Mouse (Mus musculus) forebrain, postnatal 0 days (tissue): ENCODE results near the gene Dvl1. TPM values are rescaled to one million over a fixed set of nuclear protein-coding genes. Genes with fewer than 3 reads are reported as not detected.

Experiments used
- ATAC-seq: fragments of 200-750 bp; cut with Nextera tagmentation; 2 replicates; pipeline ENCODE4 v1.8.0; 2017; ENCODE audit warnings: mild to moderate bottlenecking, moderate library complexity
- DNase-seq: peaks from one replicate; pipeline ENCODE4 v3.0.0-alpha.2; 2015
- H3K27ac ChIP-seq: fragments of 300-500 bp; sonication (generic); 2 replicates; pipeline ENCODE4 v1.5.1; 2014; ENCODE audit warnings: low read depth, mild to moderate bottlenecking, antibody characterized with exemption, low read length, moderate library complexity, mixed read lengths
- H3K27me3 ChIP-seq: fragments of 300-500 bp; sonication (generic); 2 replicates; pipeline ENCODE4 v1.6.1; 2014; ENCODE audit warnings: mild to moderate bottlenecking, low read length, mixed read lengths; ENCODE audit not compliant: insufficient read depth
- H3K36me3 ChIP-seq: fragments of 300-500 bp; sonication (generic); 2 replicates; pipeline ENCODE4 v1.6.1; 2014; ENCODE audit warnings: mild to moderate bottlenecking, moderate library complexity; ENCODE audit not compliant: insufficient read depth
- H3K4me1 ChIP-seq: fragments of 300-500 bp; sonication (generic); 2 replicates; pipeline ENCODE4 v1.6.1; 2014; ENCODE audit warnings: antibody characterized with exemption; ENCODE audit not compliant: insufficient read depth
- H3K4me2 ChIP-seq: fragments of 300-500 bp; sonication (generic); 2 replicates; pipeline ENCODE4 v1.6.1; 2014; ENCODE audit warnings: low read depth, mild to moderate bottlenecking, moderate library complexity
- H3K4me3 ChIP-seq: fragments of 300-500 bp; sonication (generic); 2 replicates; pipeline ENCODE4 v1.5.1; 2014; ENCODE audit warnings: low read depth, low read length, mixed read lengths
- H3K9ac ChIP-seq: fragments of 300-500 bp; sonication (generic); 2 replicates; pipeline ENCODE4 v1.6.1; 2014; ENCODE audit warnings: mild to moderate bottlenecking
- H3K9me3 ChIP-seq: fragments of 300-500 bp; sonication (generic); 2 replicates; pipeline ENCODE4 v1.6.1; 2016; ENCODE audit warnings: low read length
- CTCF ChIP-seq: sonication (generic); IDR thresholded peaks from 2 replicates; pipeline ENCODE4 v1.5.1; 2016; ENCODE audit warnings: antibody characterized with exemption, control low read depth, low read depth
- WGBS: fragments of 180-500 bp; shearing (Covaris S2); extraction: QIAGEN DNeasy Blood & Tissue Kit; methylation state at CpG from one replicate; pipeline ENCODE4 v1.1.7; 2014; 5-methylcytosine and 5-hydroxymethylcytosine counted together
- polyA plus RNA-seq: library from polyadenylated mRNA; unstranded; fragments of >200 nt; fragmentation: Nextera tagmentation; extraction: Ambion mirVana; gene quantifications from 2 replicates; pipeline ENCODE4 v1.2.1, GENCODE M21; 2015
- total RNA-seq: library from RNA; depleted of rRNA; stranded (reverse); fragments of >200 nt; gene quantifications from 2 replicates; pipeline ENCODE4 v1.2.3, GENCODE M21; 2014

Gene Dvl1
- total and polyA plus RNA-seq, 2 experiments from 2014 or later, result 16.3 to 118 TPM

DNA sequence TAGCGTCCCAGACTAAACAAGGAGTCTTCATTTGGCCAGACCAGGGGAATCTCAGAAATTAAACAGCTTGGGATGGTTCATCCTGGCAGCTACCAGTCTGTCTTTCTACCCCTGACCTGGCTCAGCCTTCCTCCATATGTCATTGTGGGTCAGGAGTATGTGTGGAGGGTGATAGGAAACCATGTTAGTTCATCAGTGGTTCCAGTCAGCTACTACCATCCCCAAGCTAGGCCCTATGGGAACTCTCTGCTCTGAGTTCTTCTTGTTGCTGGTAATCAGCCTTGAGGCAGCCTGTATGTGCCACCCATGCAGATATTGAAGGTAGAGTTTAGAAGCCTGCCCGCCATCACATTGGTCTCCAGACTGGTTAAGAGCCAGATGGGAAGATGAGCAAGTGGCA, 51.1 kb downstream of the Dvl1 start:
- H3K9ac ChIP-seq, result no peak overlapping the region
- 94% methylated on average over 2 of the region's 2 CpGs for whole genome bisulfite sequencing
- no peaks in the 10 kb centered on the region for H3K27me3 ChIP-seq
- H3K4me2 ChIP-seq, result no peak overlapping the region
- H3K36me3 ChIP-seq, result peaks cover 73% of the 10 kb centered on the region
- DNase-seq, result no peak
- no peak overlapping the region for H3K4me3 ChIP-seq
- no peak for TF ChIP-seq CTCF
- ATAC-seq, result no peak
- no peak overlapping the region for H3K27ac ChIP-seq
- peaks cover 24% of the 10 kb centered on the region for H3K4me1 ChIP-seq
- no peaks in the 10 kb centered on the region for H3K9me3 ChIP-seq

DNA sequence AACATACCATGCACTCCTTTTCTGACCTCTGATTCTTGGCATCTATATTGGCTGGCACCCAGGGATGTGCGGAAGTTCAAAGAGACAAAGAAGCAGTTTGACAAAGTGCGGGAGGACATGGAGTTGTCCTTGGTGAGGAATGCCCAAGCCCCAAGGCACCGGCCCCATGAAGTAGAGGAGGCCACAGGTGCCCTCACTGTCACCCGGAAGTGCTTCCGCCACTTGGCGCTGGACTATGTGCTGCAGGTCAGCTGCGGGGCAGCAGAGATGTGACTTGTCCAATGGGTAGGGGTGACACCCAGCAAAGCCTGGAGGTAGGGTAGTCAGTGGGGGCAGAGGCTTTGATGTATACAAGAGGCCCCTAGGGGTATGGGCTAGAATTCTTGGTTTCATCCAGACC, 52.2 kb downstream of the Dvl1 start:
- Histone ChIP-seq H3K36me3 (peaks cover 83% of the 10 kb centered on the region), H3K4me1 (peaks cover 15% of the 10 kb centered on the region), H3K27ac (no peak overlapping the region), H3K27me3 (no peaks in the 10 kb centered on the region), H3K4me3 (no peak overlapping the region), H3K9me3 (no peaks in the 10 kb centered on the region), H3K9ac (no peak overlapping the region), H3K4me2 (no peak overlapping the region)
- TF ChIP-seq CTCF, result no peak
- WGBS, result 96% methylated on average over 7 of the region's 7 CpGs
- DNase-seq (no peak), ATAC-seq (no peak)

DNA sequence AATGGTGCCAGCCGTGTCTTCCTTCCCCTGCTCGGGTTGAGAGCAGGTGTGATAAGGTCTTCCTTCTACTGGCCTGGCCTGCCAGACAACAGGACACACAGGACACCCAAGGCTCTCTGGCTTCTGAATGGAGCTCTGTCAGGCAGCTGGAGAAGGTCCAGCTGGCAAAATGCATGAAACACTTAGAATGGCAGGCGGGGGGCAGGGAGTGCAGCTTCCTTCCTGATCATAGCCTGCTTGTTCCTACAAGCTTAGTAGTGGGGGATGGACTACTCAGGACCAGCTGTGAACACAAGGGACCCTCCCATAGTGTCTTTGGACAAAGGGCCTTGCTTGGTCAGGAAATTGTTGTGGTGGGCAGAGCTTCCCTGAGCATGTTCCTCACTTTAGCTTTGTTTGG, 54.0 kb downstream of the Dvl1 start:
- DNase-seq (peak; percentile 34), ATAC-seq (peak; percentile 71)
- TF ChIP-seq CTCF, result no peak
- no peaks in the 10 kb centered on the region for H3K27me3 ChIP-seq
- H3K36me3 ChIP-seq, result peaks cover 94% of the 10 kb centered on the region
- 61% methylated on average over 3 of the region's 3 CpGs for WGBS
- no peaks in the 10 kb centered on the region for H3K4me1 ChIP-seq
- no peaks in the 10 kb centered on the region for H3K9me3 ChIP-seq
- no peak overlapping the region for H3K27ac ChIP-seq
- no peak overlapping the region for H3K9ac ChIP-seq
- H3K4me3 ChIP-seq, result no peak overlapping the region
- no peak overlapping the region for H3K4me2 ChIP-seq

DNA sequence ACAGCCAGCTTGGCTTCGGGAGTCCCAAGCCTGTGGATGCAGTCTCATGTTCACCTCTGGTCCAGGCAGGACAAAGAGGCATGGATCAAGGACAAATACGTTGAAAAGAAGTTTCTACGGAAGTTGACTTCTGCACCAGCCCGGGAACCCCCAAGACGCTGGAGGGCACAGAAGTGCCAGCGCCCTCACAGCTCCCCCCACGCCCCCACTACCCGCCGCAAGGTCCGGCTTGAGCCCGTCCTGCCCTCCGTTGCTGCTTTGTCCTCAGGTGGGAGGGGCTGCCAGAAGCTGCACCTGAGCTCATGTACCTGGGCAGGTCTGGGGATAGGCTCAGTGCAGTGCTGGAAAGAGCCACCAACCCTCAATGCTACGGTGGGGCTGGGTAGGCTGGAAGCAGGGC, 56.0 kb downstream of the Dvl1 start:
- no peak for TF ChIP-seq CTCF
- H3K27ac ChIP-seq, result no peak overlapping the region
- no peak overlapping the region for H3K4me3 ChIP-seq
- no peak overlapping the region for H3K9ac ChIP-seq
- H3K27me3 ChIP-seq, result no peaks in the 10 kb centered on the region
- no peaks in the 10 kb centered on the region for H3K4me1 ChIP-seq
- H3K9me3 ChIP-seq, result no peaks in the 10 kb centered on the region
- no peak for DNase-seq
- peaks cover 92% of the 10 kb centered on the region for H3K36me3 ChIP-seq
- WGBS, result 96% methylated on average over 13 of the region's 13 CpGs
- no peak overlapping the region for H3K4me2 ChIP-seq
- ATAC-seq, result no peak

DNA sequence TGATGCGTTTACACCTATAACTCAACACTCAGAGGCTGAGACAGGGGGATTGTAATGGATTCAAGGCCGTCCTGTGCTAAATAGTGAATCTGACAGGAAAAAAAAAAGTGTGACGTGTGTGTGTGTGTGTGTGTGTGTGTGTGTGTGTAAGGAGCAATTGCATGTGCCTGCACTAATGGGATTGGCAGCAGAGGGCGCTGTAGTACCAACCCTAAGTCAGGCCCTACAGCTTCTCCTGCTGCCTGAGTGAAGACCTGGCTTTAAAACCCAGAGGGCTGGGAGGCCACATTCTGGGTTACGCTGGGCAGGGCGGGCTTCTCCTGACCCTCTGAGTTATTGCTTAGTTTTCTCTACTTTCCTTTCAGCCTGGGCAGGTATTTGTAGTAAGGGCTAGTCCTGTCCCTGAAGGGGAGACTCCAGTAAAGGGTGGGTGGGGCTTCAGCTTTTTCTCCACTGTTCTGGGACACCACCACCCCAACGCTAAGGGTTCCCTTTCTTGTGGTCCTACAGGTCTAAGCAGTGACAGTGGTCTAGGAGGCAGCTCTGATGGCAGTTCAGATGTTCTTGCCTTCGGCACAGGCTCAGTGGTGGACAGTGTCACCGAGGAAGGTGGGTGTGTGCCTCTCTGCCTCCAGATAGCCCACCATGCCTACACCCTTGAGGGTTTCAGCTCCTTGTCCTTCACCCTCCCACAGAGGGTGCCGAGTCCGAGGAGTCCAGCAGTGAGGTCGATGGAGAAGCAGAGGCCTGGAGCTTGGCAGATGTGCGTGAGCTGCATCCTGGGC, 57.3 kb downstream of the Dvl1 start:
- WGBS, result 92% methylated on average over 13 of the region's 13 CpGs
- Histone ChIP-seq H3K4me2 (no peak overlapping the region), H3K9ac (no peak overlapping the region), H3K36me3 (peaks cover 79% of the 10 kb centered on the region), H3K27ac (no peak overlapping the region), H3K9me3 (no peaks in the 10 kb centered on the region), H3K4me1 (no peaks in the 10 kb centered on the region), H3K4me3 (no peak overlapping the region), H3K27me3 (no peaks in the 10 kb centered on the region)
- no peak for ATAC-seq
- DNase-seq, result peak; percentile 42
- TF ChIP-seq CTCF, result peak; percentile 57

DNA sequence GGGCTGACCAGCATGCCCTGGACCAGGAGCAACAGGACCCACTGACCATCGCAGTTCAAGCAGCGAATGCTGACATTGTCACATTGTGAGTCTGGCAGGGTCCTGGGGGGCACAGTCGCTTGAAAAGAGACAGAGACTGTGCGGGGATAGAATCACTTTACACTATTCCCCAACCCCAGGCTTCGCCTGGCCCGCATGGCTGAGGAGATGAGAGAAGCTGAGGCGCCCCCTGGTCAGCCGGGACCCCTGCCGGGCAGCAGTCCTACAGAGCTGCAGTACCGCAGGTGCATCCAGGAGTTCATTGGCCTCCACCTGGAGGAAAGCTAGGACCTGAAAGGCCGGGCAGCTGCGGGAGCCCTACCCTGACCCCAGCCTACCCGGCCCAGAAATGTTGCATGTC, 58.4 kb downstream of the Dvl1 start:
- no peak for DNase-seq
- no peak overlapping the region for H3K9ac ChIP-seq
- no peaks in the 10 kb centered on the region for H3K9me3 ChIP-seq
- H3K4me2 ChIP-seq, result no peak overlapping the region
- no peak for ATAC-seq
- no peak overlapping the region for H3K27ac ChIP-seq
- H3K36me3 ChIP-seq, result peaks cover 68% of the 10 kb centered on the region
- no peak for TF ChIP-seq CTCF
- no peaks in the 10 kb centered on the region for H3K4me1 ChIP-seq
- WGBS, result 90% methylated on average over 13 of the region's 13 CpGs
- H3K4me3 ChIP-seq, result no peak overlapping the region
- no peaks in the 10 kb centered on the region for H3K27me3 ChIP-seq

DNA sequence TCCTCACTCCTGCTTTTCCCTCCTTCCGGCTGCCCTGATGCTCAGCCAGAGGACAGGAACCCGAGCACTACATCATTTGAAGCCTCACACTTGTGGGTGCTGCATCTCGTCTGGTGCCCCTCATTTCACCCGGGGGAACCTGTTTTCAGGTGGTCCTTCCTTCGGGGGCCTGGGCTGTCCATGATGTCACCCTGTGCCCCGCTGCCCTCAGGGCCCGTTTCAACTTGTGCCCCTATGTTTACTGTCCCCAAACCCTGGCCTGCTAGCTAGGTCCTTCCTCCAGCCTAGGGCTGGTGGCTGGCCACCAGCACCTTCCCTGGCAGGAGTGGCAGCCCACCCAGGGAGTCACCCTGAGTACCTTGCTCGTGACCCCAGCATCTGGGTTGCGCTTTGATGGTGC, 58.9 kb downstream of the Dvl1 start:
- 83% methylated on average over 9 of the region's 9 CpGs for WGBS
- Histone ChIP-seq H3K27ac (no peak overlapping the region), H3K36me3 (peaks cover 63% of the 10 kb centered on the region)

More for the DNA sequence above, 58.9 kb downstream of the Dvl1 start:
- TF ChIP-seq CTCF, result no peak
- Histone ChIP-seq H3K4me3 (no peak overlapping the region), H3K27me3 (no peaks in the 10 kb centered on the region), H3K4me1 (no peaks in the 10 kb centered on the region), H3K9me3 (no peaks in the 10 kb centered on the region), H3K4me2 (no peak overlapping the region), H3K9ac (no peak overlapping the region)
- ATAC-seq (no peak), DNase-seq (no peak)
